Mouse (Mus musculus): ENCODE results near the gene Arfrp1. TPM values are rescaled to one million over a fixed set of nuclear protein-coding genes. Genes with fewer than 3 reads are reported as not detected.

The Arfrp1 gene
- total and polyA plus RNA-seq, 3 experiments, result 29.2 to 55.6 (median 46.0) TPM

DNA sequence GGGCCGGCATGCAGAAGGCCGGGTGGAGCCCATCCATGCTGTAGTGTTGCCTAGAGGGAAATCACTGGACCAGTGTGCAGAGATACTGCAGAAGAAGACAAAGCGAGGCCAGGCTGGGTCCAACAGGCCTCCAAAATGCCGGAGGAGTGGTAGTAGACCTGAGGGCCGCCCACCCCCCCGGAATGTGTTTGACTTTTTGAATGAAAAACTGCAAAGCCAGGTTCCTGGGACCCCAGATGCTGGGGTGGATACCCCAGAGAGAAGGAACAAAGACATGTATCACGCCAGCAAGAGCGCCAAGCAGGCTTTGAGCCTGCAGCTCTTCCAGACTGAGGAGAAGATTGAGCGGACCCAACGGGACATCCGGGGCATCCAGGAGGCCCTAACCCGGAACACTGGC is 14.6 kb upstream of the Arfrp1 start, which contains the start of gene Lime1:
Gene Lime1 (plus strand): TSS at position 301 of the 400 bp plus-strand sequence.
- no peak for TF ChIP-seq JUND (conservative IDR thresholded peaks at IDR 0.05; ENCODE audit: low read depth, low read length)
- peak within 1 kb of the TSS; percentile 59; the same call in 1 of the 2 replicates for H3K27ac ChIP-seq (ENCODE audit: insufficient read depth, low read depth)
- peaks cover 50 to 84% of the 10 kb centered on the region in 2 experiments for H3K36me3 ChIP-seq (replicated peaks in 1 of 2; ENCODE audit: control insufficient read depth in 1 of 2, insufficient read depth in 1 of 2, low read length in 1 of 2)
- no peak within 1 kb of the TSS for H3K9ac ChIP-seq (ENCODE audit: insufficient read depth, low read depth)
- H3K9me3 ChIP-seq (replicated peaks; ENCODE audit: low read length), result no peaks in the 10 kb centered on the region
- in situ Hi-C loops (cut with MboI; ENCODE audit: low pct_ligation_motif_present, low pct_unique_long_range_greater_than_20kb, low sequenced_read_pairs) (no loop called here), dilution Hi-C loops (cut with MboI; ENCODE audit: extremely low pct_ligation_motif_present, extremely low pct_unique_long_range_greater_than_20kb, low sequenced_read_pairs) (no loop called here)
- H3K27me3 ChIP-seq (replicated peaks), result no peaks in the 10 kb centered on the region
- DNase-seq (ENCODE audit: extremely low read depth), result no peak
- peaks cover 17% of the 10 kb centered on the region for H3K79me2 ChIP-seq (replicated peaks; ENCODE audit: control insufficient read depth, extremely low read depth, insufficient read depth, poor library complexity, severe bottlenecking)
- H3K4me2 ChIP-seq (ENCODE audit: insufficient read depth, low read depth, poor library complexity, severe bottlenecking), result no peak within 1 kb of the TSS
- H3K4me1 ChIP-seq (ENCODE audit: control insufficient read depth in 1 of 2, insufficient read depth in 2 of 2), result peaks cover 19 to 50% of the 10 kb centered on the region in 2 experiments
- H3K4me3 ChIP-seq (replicated peaks in 1 of 3; ENCODE audit: low read depth in 2 of 3, low read length in 2 of 3, poor library complexity in 1 of 3), result peak within 1 kb of the TSS in 1 of 3 experiments; percentile 63

DNA sequence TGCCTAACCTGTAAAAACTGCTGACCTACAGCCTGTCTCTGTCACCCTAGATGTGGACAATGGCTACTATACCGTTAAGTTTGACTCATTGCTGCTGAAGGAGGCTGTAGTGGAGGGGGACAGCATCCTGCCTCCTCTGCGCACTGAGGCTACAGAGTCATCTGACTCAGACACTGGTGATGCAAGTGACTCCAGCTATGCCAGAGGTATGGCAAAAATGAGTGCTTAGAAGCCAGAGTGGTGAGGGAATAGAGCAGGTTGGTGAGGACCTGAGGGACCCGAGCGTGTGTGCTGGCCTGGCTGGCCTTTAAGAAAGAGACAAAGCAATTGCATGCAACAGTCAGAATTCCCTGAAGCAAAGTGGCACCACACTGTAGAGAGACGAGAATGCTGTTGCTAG is 13.5 kb upstream of the Arfrp1 start:
- dilution Hi-C loops (cut with MboI; ENCODE audit: extremely low pct_ligation_motif_present, extremely low pct_unique_long_range_greater_than_20kb, low sequenced_read_pairs), result no loop called here
- peaks cover 42 to 78% of the 10 kb centered on the region in 2 experiments for H3K36me3 ChIP-seq (replicated peaks in 1 of 2; ENCODE audit: control insufficient read depth in 1 of 2, insufficient read depth in 1 of 2, low read length in 1 of 2)

DNA sequence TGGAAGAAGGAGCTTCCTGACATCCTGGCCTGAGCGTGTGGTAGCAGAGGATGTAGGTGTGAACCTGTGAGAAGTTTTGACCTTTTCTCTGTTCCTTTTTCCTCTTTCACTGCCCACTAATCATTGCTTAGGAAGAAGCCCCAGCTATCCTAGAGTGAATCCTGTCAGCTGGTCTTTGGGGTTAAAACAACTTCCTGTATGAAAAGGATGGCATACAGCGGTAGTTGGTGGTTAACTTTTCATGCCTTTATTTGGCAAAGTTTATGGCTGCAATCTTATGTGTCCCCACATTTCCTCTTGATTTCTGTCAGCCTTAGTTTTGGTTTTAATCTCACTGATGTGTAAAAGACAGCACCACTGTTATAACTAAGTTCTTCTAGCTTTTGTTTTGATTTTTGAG is 12.0 kb upstream of the Arfrp1 start:
- dilution Hi-C loops (cut with MboI; ENCODE audit: extremely low pct_ligation_motif_present, extremely low pct_unique_long_range_greater_than_20kb, low sequenced_read_pairs), result no loop called here
- no peak overlapping the region for H3K27ac ChIP-seq (ENCODE audit: insufficient read depth, low read depth)
- peaks cover 37% of the 10 kb centered on the region for H3K79me2 ChIP-seq (replicated peaks; ENCODE audit: control insufficient read depth, extremely low read depth, insufficient read depth, poor library complexity, severe bottlenecking)
- no peak overlapping the region for H3K4me3 ChIP-seq (replicated peaks in 1 of 3; ENCODE audit: low read depth in 2 of 3, low read length in 2 of 3, poor library complexity in 1 of 3)
- H3K4me2 ChIP-seq (ENCODE audit: insufficient read depth, low read depth, poor library complexity, severe bottlenecking), result no peak overlapping the region
- H3K27me3 ChIP-seq (replicated peaks), result no peaks in the 10 kb centered on the region
- peaks cover 12 to 59% of the 10 kb centered on the region in 2 experiments; a peak in 3 of 4 replicates for H3K4me1 ChIP-seq (ENCODE audit: control insufficient read depth in 1 of 2, insufficient read depth in 2 of 2)
- H3K36me3 ChIP-seq (replicated peaks in 1 of 2; ENCODE audit: control insufficient read depth in 1 of 2, insufficient read depth in 1 of 2, low read length in 1 of 2), result peaks cover 29 to 71% of the 10 kb centered on the region in 2 experiments
- H3K9me3 ChIP-seq (replicated peaks; ENCODE audit: low read length), result no peaks in the 10 kb centered on the region
- TF ChIP-seq KAT2A (IDR thresholded peaks at IDR 0.05; ENCODE audit: insufficient replicate concordance, low read length) (no peak), UBTF (IDR thresholded peaks at IDR 0.05; ENCODE audit: low read depth, low read length) (no peak), IRF4 (IDR thresholded peaks at IDR 0.05; ENCODE audit: low read depth, low read length) (no peak), ZNF384 (IDR thresholded peaks at IDR 0.05; ENCODE audit: low read depth, low read length) (no peak), RAD21 (IDR thresholded peaks at IDR 0.05; ENCODE audit: low read depth, low read length) (no peak), HCFC1 (IDR thresholded peaks at IDR 0.05; ENCODE audit: low read depth, low read length) (no peak), ZKSCAN1 (IDR thresholded peaks at IDR 0.05; ENCODE audit: borderline replicate concordance, low read depth, low read length) (no peak), PAX5 (IDR thresholded peaks at IDR 0.05; ENCODE audit: low read length) (no peak), SMC3 (IDR thresholded peaks at IDR 0.05; ENCODE audit: low read depth, low read length) (no peak)
- H3K9ac ChIP-seq (ENCODE audit: insufficient read depth, low read depth), result no peak overlapping the region
- no peak for DNase-seq (ENCODE audit: extremely low read depth)
- in situ Hi-C loops (cut with MboI; ENCODE audit: low pct_ligation_motif_present, low pct_unique_long_range_greater_than_20kb, low sequenced_read_pairs), result no loop called here

More for the DNA sequence above, 13.5 kb upstream of the Arfrp1 start:
- in situ Hi-C loops (cut with MboI; ENCODE audit: low pct_ligation_motif_present, low pct_unique_long_range_greater_than_20kb, low sequenced_read_pairs), result no loop called here
- Histone ChIP-seq H3K79me2 (replicated peaks; ENCODE audit: control insufficient read depth, extremely low read depth, insufficient read depth, poor library complexity, severe bottlenecking) (peaks cover 26% of the 10 kb centered on the region), H3K27ac (ENCODE audit: insufficient read depth, low read depth) (no peak overlapping the region), H3K27me3 (replicated peaks) (no peaks in the 10 kb centered on the region), H3K4me3 (replicated peaks in 1 of 3; ENCODE audit: low read depth in 2 of 3, low read length in 2 of 3, poor library complexity in 1 of 3) (no peak overlapping the region), H3K9me3 (replicated peaks; ENCODE audit: low read length) (no peaks in the 10 kb centered on the region), H3K4me1 (ENCODE audit: control insufficient read depth in 1 of 2, insufficient read depth in 2 of 2) (peaks cover 19 to 61% of the 10 kb centered on the region in 2 experiments), H3K4me2 (ENCODE audit: insufficient read depth, low read depth, poor library complexity, severe bottlenecking) (no peak overlapping the region), H3K9ac (ENCODE audit: insufficient read depth, low read depth) (no peak overlapping the region)
- no peak for DNase-seq (ENCODE audit: extremely low read depth)
- TF ChIP-seq USF1 (IDR thresholded peaks at IDR 0.05; ENCODE audit: low read depth, low read length) (no peak), NELFE (IDR thresholded peaks at IDR 0.05; ENCODE audit: low read depth, low read length) (no peak), RCOR1 (conservative IDR thresholded peaks at IDR 0.05; ENCODE audit: low read depth, low read length) (no peak), CHD2 (IDR thresholded peaks at IDR 0.05; ENCODE audit: low read length) (no peak), MAFK (IDR thresholded peaks at IDR 0.05; ENCODE audit: insufficient replicate concordance, low read length) (no peak)

Measured in CH12.LX (cell line).